Mouse (Mus musculus): ENCODE measurements around the gene Man1c1.

The Man1c1 gene

GRCm38 (mm10) chr4:134639325-134639724 is 64.8 kb downstream of the Man1c1 start:
- DNase-seq (ENCODE audit: low read depth, low spot score), result no peak

GRCm38 (mm10) chr4:134638111-134638550 is 66.0 kb downstream of the Man1c1 start:
- no peak for DNase-seq (ENCODE audit: low read depth, low spot score)

GRCm38 (mm10) chr4:134636406-134636805 is 67.7 kb downstream of the Man1c1 start:
- DNase-seq (ENCODE audit: low read depth, low spot score), result no peak

GRCm38 (mm10) chr4:134634001-134634400 is 70.1 kb downstream of the Man1c1 start:
- no peak for DNase-seq (ENCODE audit: low read depth, low spot score)

GRCm38 (mm10) chr4:134632131-134632711 is 71.9 kb downstream of the Man1c1 start:
- DNase-seq (ENCODE audit: low read depth, low spot score), result no peak

- DNase-seq (ENCODE audit: low read depth, low spot score), result no peak
Observed at GRCm38 (mm10) chr4:134631471-134632130, 72.5 kb downstream of the Man1c1 start.

- no peak for DNase-seq (ENCODE audit: low read depth, low spot score)
Observed at GRCm38 (mm10) chr4:134628575-134629384, 75.3 kb downstream of the Man1c1 start.

GRCm38 (mm10) chr4:134628058-134628457 is 76.0 kb downstream of the Man1c1 start:
- DNase-seq (ENCODE audit: low read depth, low spot score), result no peak

GRCm38 (mm10) chr4:134626883-134627282 is 77.2 kb downstream of the Man1c1 start:
- no peak for DNase-seq (ENCODE audit: low read depth, low spot score)

GRCm38 (mm10) chr4:134626350-134626749 is 77.7 kb downstream of the Man1c1 start:
- no peak for DNase-seq (ENCODE audit: low read depth, low spot score)

GRCm38 (mm10) chr4:134624109-134624862 is 79.8 kb downstream of the Man1c1 start:
- DNase-seq (ENCODE audit: low read depth, low spot score), result no peak

- DNase-seq (ENCODE audit: low read depth, low spot score), result no peak
Observed at GRCm38 (mm10) chr4:134621695-134622094, 82.4 kb downstream of the Man1c1 start.

GRCm38 (mm10) chr4:134620246-134620645 is 83.8 kb downstream of the Man1c1 start:
- DNase-seq (ENCODE audit: low read depth, low spot score), result no peak

GRCm38 (mm10) chr4:134619489-134619870 is 84.6 kb downstream of the Man1c1 start:
- DNase-seq (ENCODE audit: low read depth, low spot score), result no peak

- no peak for DNase-seq (ENCODE audit: low read depth, low spot score)
Observed at GRCm38 (mm10) chr4:134618810-134619488, 85.1 kb downstream of the Man1c1 start.

- DNase-seq (ENCODE audit: low read depth, low spot score), result no peak
Observed at GRCm38 (mm10) chr4:134617779-134618178, 86.3 kb downstream of the Man1c1 start.

GRCm38 (mm10) chr4:134615929-134616625 is 88.0 kb downstream of the Man1c1 start:
- DNase-seq (ENCODE audit: low read depth, low spot score), result no peak

- no peak for DNase-seq (ENCODE audit: low read depth, low spot score)
Observed at GRCm38 (mm10) chr4:134612070-134612667, 91.9 kb downstream of the Man1c1 start.

GRCm38 (mm10) chr4:134610616-134611015 is 93.5 kb downstream of the Man1c1 start:
- DNase-seq (ENCODE audit: low read depth, low spot score), result no peak

- no peak for DNase-seq (ENCODE audit: low read depth, low spot score)
Observed at GRCm38 (mm10) chr4:134607679-134608078, 96.4 kb downstream of the Man1c1 start.
